Mouse (Mus musculus) brown adipose tissue, adult 24 weeks (tissue): ENCODE measurements around the gene Katnal1. TPM values are rescaled to one million over a fixed set of nuclear protein-coding genes. Genes with fewer than 3 reads are reported as not detected.
A peak's percentile ranks its signal among the peaks of the same experiment; 100 is the strongest.

Source experiments
- H3K27ac ChIP-seq: fragments of 200-500 bp; replicated peaks from 2 replicates; pipeline ENCODE4 v1.5.1; 2012; ENCODE audit warnings: low read depth, mild to moderate bottlenecking, low read length
- H3K4me1 ChIP-seq: fragments of 200-500 bp; 2 replicates; pipeline ENCODE4 v1.6.1; 2012; ENCODE audit warnings: low read length, mixed read lengths; ENCODE audit not compliant: control insufficient read depth, insufficient read depth, insufficient read length
- H3K4me3 ChIP-seq: fragments of 200-500 bp; 2 replicates; pipeline ENCODE4 v1.5.1; 2012; ENCODE audit warnings: low read depth, mild to moderate bottlenecking, low read length, moderate library complexity; ENCODE audit not compliant: insufficient read depth
- polyA plus RNA-seq: library from polyadenylated mRNA; stranded (reverse); fragments of >200 nt; gene quantifications from 2 replicates; pipeline ENCODE4 v1.2.4, GENCODE M21; 2012; ENCODE audit not compliant: missing spikeins, insufficient read depth, insufficient read length

The Katnal1 gene
- polyA plus RNA-seq, 1 experiment: 7.0 TPM

GRCm38 (mm10) chr5:148855047-148855446 lies 74.1 kb downstream of the Katnal1 start:
- Histone ChIP-seq H3K4me3 (no peak overlapping the region), H3K27ac (no peak overlapping the region), H3K4me1 (no peaks in the 10 kb centered on the region)

- H3K4me3 ChIP-seq: no peak overlapping the region
- no peaks in the 10 kb centered on the region for H3K4me1 ChIP-seq
- no peak overlapping the region for H3K27ac ChIP-seq
These were observed 75.0 kb downstream of the Katnal1 start for GRCm38 (mm10) chr5:148854166-148854565.

GRCm38 (mm10) chr5:148849516-148849915 lies 79.6 kb downstream of the Katnal1 start:
- no peak overlapping the region for H3K4me3 ChIP-seq
- no peaks in the 10 kb centered on the region for H3K4me1 ChIP-seq
- no peak overlapping the region for H3K27ac ChIP-seq

- H3K27ac ChIP-seq: no peak overlapping the region
- H3K4me3 ChIP-seq: no peak overlapping the region
- no peaks in the 10 kb centered on the region for H3K4me1 ChIP-seq
These were observed 82.1 kb downstream of the Katnal1 start for GRCm38 (mm10) chr5:148847032-148847431.

GRCm38 (mm10) chr5:148837069-148837468 lies 92.1 kb downstream of the Katnal1 start:
- H3K27ac ChIP-seq: no peak overlapping the region
- no peak overlapping the region for H3K4me3 ChIP-seq
- no peaks in the 10 kb centered on the region for H3K4me1 ChIP-seq

- Histone ChIP-seq H3K27ac (no peak overlapping the region), H3K4me1 (no peaks in the 10 kb centered on the region; the same call in 1 of the 2 replicates), H3K4me3 (peak overlapping the region; percentile 50)
These were observed 97.4 kb downstream of the Katnal1 start for GRCm38 (mm10) chr5:148831596-148832257.

GRCm38 (mm10) chr5:148831141-148831547 lies 98.0 kb downstream of the Katnal1 start:
- peak overlapping the region; percentile 50 for H3K4me3 ChIP-seq
- H3K27ac ChIP-seq: no peak overlapping the region
- no peaks in the 10 kb centered on the region; the same call in 1 of the 2 replicates for H3K4me1 ChIP-seq

- H3K4me3 ChIP-seq: no peak overlapping the region
- H3K27ac ChIP-seq: no peak overlapping the region
- H3K4me1 ChIP-seq: no peaks in the 10 kb centered on the region
These were observed 103.4 kb downstream of the Katnal1 start for GRCm38 (mm10) chr5:148825732-148826131.

- H3K4me3 ChIP-seq: no peak overlapping the region
- H3K4me1 ChIP-seq: no peaks in the 10 kb centered on the region
- no peak overlapping the region for H3K27ac ChIP-seq
These were observed 106.3 kb downstream of the Katnal1 start for GRCm38 (mm10) chr5:148822772-148823171.

Other genes with a start within 250 kb of the Katnal1 start
- not detected in 2 replicates for gene Gm42791, start 65.8 kb upstream of the Katnal1 start, polyA plus RNA-seq